Mouse (Mus musculus): Measurements from ENCODE around the gene Trim10. TPM values are rescaled to one million over a fixed set of nuclear protein-coding genes. Genes with fewer than 3 reads are reported as not detected.
A peak's percentile ranks its signal among the peaks of the same experiment; 100 is the strongest.

Gene Trim10
- polyA plus RNA-seq, 1 experiment from 2014 or later: 1.1 TPM

- Histone ChIP-seq H3K9me3 (ENCODE audit: control insufficient read depth, low read length) (no peaks in the 10 kb centered on the region), H3K4me3 (replicated peaks; ENCODE audit: low read length) (peak within 1 kb of the TSS; percentile 73), H3K27ac (ENCODE audit: low read length) (peak within 1 kb of the TSS; percentile 89), H3K4me1 (replicated peaks; ENCODE audit: control insufficient read depth, insufficient read depth, low read length) (peaks cover 14% of the 10 kb centered on the region), H3K36me3 (ENCODE audit: control insufficient read depth, insufficient read depth) (no peaks in the 10 kb centered on the region), H3K9ac (replicated peaks; ENCODE audit: low read depth, low read length) (peak within 1 kb of the TSS; percentile 77), H3K27me3 (replicated peaks; ENCODE audit: control insufficient read depth, insufficient read depth, low read length) (no peaks in the 10 kb centered on the region), H3K4me2 (ENCODE audit: low read length) (peak within 1 kb of the TSS; percentile 66)
- under 1% methylated on average over 58 of the region's 58 CpGs for WGBS
- peak; percentile 99 for ATAC-seq
Observed at GRCm38 (mm10) chr17:36836874-36837647, 32.3 kb upstream of the Trim10 start, which contains the start of gene Trim26. Gene Trim26, plus strand, starts transcription at chr17:36837134.

GRCm38 (mm10) chr17:36839001-36839400 is 30.4 kb upstream of the Trim10 start:
- H3K4me3 ChIP-seq (replicated peaks; ENCODE audit: low read length): no peak overlapping the region
- no peaks in the 10 kb centered on the region for H3K9me3 ChIP-seq (ENCODE audit: control insufficient read depth, low read length)
- peaks cover 14% of the 10 kb centered on the region for H3K4me1 ChIP-seq (replicated peaks; ENCODE audit: control insufficient read depth, insufficient read depth, low read length)
- no peak overlapping the region for H3K27ac ChIP-seq (ENCODE audit: low read length)
- WGBS: 87% methylated on average over 5 of the region's 5 CpGs
- H3K27me3 ChIP-seq (replicated peaks; ENCODE audit: control insufficient read depth, insufficient read depth, low read length): no peaks in the 10 kb centered on the region
- ATAC-seq: no peak
- no peak overlapping the region for H3K9ac ChIP-seq (replicated peaks; ENCODE audit: low read depth, low read length)
- no peaks in the 10 kb centered on the region for H3K36me3 ChIP-seq (ENCODE audit: control insufficient read depth, insufficient read depth)
- no peak overlapping the region for H3K4me2 ChIP-seq (ENCODE audit: low read length)

- H3K9ac ChIP-seq (replicated peaks; ENCODE audit: low read depth, low read length): no peak overlapping the region
Observed at GRCm38 (mm10) chr17:36839931-36840330, 29.4 kb upstream of the Trim10 start.

GRCm38 (mm10) chr17:36840961-36841445 is 28.4 kb upstream of the Trim10 start:
- Histone ChIP-seq H3K27me3 (replicated peaks; ENCODE audit: control insufficient read depth, insufficient read depth, low read length) (no peaks in the 10 kb centered on the region), H3K4me1 (replicated peaks; ENCODE audit: control insufficient read depth, insufficient read depth, low read length) (peaks cover 12% of the 10 kb centered on the region), H3K9ac (replicated peaks; ENCODE audit: low read depth, low read length) (no peak overlapping the region), H3K36me3 (ENCODE audit: control insufficient read depth, insufficient read depth) (no peaks in the 10 kb centered on the region), H3K4me3 (replicated peaks; ENCODE audit: low read length) (no peak overlapping the region), H3K27ac (ENCODE audit: low read length) (no peak overlapping the region), H3K4me2 (ENCODE audit: low read length) (no peak overlapping the region), H3K9me3 (ENCODE audit: control insufficient read depth, low read length) (no peaks in the 10 kb centered on the region)
- no peak for ATAC-seq

More at GRCm38 (mm10) chr17:36839931-36840330, 29.4 kb upstream of the Trim10 start:
- Histone ChIP-seq H3K36me3 (ENCODE audit: control insufficient read depth, insufficient read depth) (no peaks in the 10 kb centered on the region), H3K4me1 (replicated peaks; ENCODE audit: control insufficient read depth, insufficient read depth, low read length) (peaks cover 14% of the 10 kb centered on the region), H3K27ac (ENCODE audit: low read length) (no peak overlapping the region), H3K9me3 (ENCODE audit: control insufficient read depth, low read length) (no peaks in the 10 kb centered on the region), H3K4me3 (replicated peaks; ENCODE audit: low read length) (no peak overlapping the region), H3K27me3 (replicated peaks; ENCODE audit: control insufficient read depth, insufficient read depth, low read length) (no peaks in the 10 kb centered on the region), H3K4me2 (ENCODE audit: low read length) (no peak overlapping the region)
- 90% methylated on average over 3 of the region's 3 CpGs for WGBS
- no peak for ATAC-seq

GRCm38 (mm10) chr17:36843696-36844095 is 25.7 kb upstream of the Trim10 start:
- Histone ChIP-seq H3K4me3 (replicated peaks; ENCODE audit: low read length) (no peak overlapping the region), H3K27ac (ENCODE audit: low read length) (no peak overlapping the region), H3K4me1 (replicated peaks; ENCODE audit: control insufficient read depth, insufficient read depth, low read length) (no peaks in the 10 kb centered on the region), H3K9ac (replicated peaks; ENCODE audit: low read depth, low read length) (no peak overlapping the region), H3K27me3 (replicated peaks; ENCODE audit: control insufficient read depth, insufficient read depth, low read length) (no peaks in the 10 kb centered on the region), H3K9me3 (ENCODE audit: control insufficient read depth, low read length) (no peaks in the 10 kb centered on the region), H3K36me3 (ENCODE audit: control insufficient read depth, insufficient read depth) (no peaks in the 10 kb centered on the region), H3K4me2 (ENCODE audit: low read length) (no peak overlapping the region)
- no peak for ATAC-seq
- 85% methylated on average over 7 of the region's 7 CpGs for WGBS

GRCm38 (mm10) chr17:36844286-36844719 is 25.1 kb upstream of the Trim10 start:
- Histone ChIP-seq H3K27ac (ENCODE audit: low read length) (no peak overlapping the region), H3K9me3 (ENCODE audit: control insufficient read depth, low read length) (no peaks in the 10 kb centered on the region), H3K4me1 (replicated peaks; ENCODE audit: control insufficient read depth, insufficient read depth, low read length) (no peaks in the 10 kb centered on the region), H3K9ac (replicated peaks; ENCODE audit: low read depth, low read length) (no peak overlapping the region), H3K27me3 (replicated peaks; ENCODE audit: control insufficient read depth, insufficient read depth, low read length) (no peaks in the 10 kb centered on the region), H3K4me2 (ENCODE audit: low read length) (no peak overlapping the region), H3K36me3 (ENCODE audit: control insufficient read depth, insufficient read depth) (no peaks in the 10 kb centered on the region), H3K4me3 (replicated peaks; ENCODE audit: low read length) (no peak overlapping the region)
- no peak for ATAC-seq

GRCm38 (mm10) chr17:36844725-36845124 is 24.6 kb upstream of the Trim10 start:
- Histone ChIP-seq H3K27ac (ENCODE audit: low read length) (no peak overlapping the region), H3K4me2 (ENCODE audit: low read length) (no peak overlapping the region), H3K27me3 (replicated peaks; ENCODE audit: control insufficient read depth, insufficient read depth, low read length) (no peaks in the 10 kb centered on the region), H3K4me1 (replicated peaks; ENCODE audit: control insufficient read depth, insufficient read depth, low read length) (no peaks in the 10 kb centered on the region), H3K9ac (replicated peaks; ENCODE audit: low read depth, low read length) (no peak overlapping the region), H3K9me3 (ENCODE audit: control insufficient read depth, low read length) (no peaks in the 10 kb centered on the region), H3K36me3 (ENCODE audit: control insufficient read depth, insufficient read depth) (no peaks in the 10 kb centered on the region), H3K4me3 (replicated peaks; ENCODE audit: low read length) (no peak overlapping the region)
- 50% methylated on average over 1 of the region's 1 CpGs for WGBS
- no peak for ATAC-seq

- no peaks in the 10 kb centered on the region for H3K4me1 ChIP-seq (replicated peaks; ENCODE audit: control insufficient read depth, insufficient read depth, low read length)
Observed at GRCm38 (mm10) chr17:36848911-36849310, 20.5 kb upstream of the Trim10 start.

GRCm38 (mm10) chr17:36849992-36850391 is 19.4 kb upstream of the Trim10 start:
- Histone ChIP-seq H3K27ac (ENCODE audit: low read length) (no peak overlapping the region), H3K4me2 (ENCODE audit: low read length) (no peak overlapping the region), H3K4me1 (replicated peaks; ENCODE audit: control insufficient read depth, insufficient read depth, low read length) (no peaks in the 10 kb centered on the region), H3K9ac (replicated peaks; ENCODE audit: low read depth, low read length) (no peak overlapping the region), H3K9me3 (ENCODE audit: control insufficient read depth, low read length) (no peaks in the 10 kb centered on the region), H3K4me3 (replicated peaks; ENCODE audit: low read length) (no peak overlapping the region), H3K27me3 (replicated peaks; ENCODE audit: control insufficient read depth, insufficient read depth, low read length) (no peaks in the 10 kb centered on the region), H3K36me3 (ENCODE audit: control insufficient read depth, insufficient read depth) (peaks cover 6% of the 10 kb centered on the region)
- WGBS: 92% methylated on average over 2 of the region's 2 CpGs
- no peak for ATAC-seq

More at GRCm38 (mm10) chr17:36848911-36849310, 20.5 kb upstream of the Trim10 start:
- no peak overlapping the region for H3K9ac ChIP-seq (replicated peaks; ENCODE audit: low read depth, low read length)
- no peak for ATAC-seq
- WGBS: 84% methylated on average over 5 of the region's 5 CpGs
- H3K27ac ChIP-seq (ENCODE audit: low read length): no peak overlapping the region
- H3K4me2 ChIP-seq (ENCODE audit: low read length): no peak overlapping the region
- no peaks in the 10 kb centered on the region for H3K9me3 ChIP-seq (ENCODE audit: control insufficient read depth, low read length)
- H3K36me3 ChIP-seq (ENCODE audit: control insufficient read depth, insufficient read depth): peaks cover 3% of the 10 kb centered on the region; the same call in 1 of the 2 replicates
- no peaks in the 10 kb centered on the region for H3K27me3 ChIP-seq (replicated peaks; ENCODE audit: control insufficient read depth, insufficient read depth, low read length)
- no peak overlapping the region for H3K4me3 ChIP-seq (replicated peaks; ENCODE audit: low read length)
